Mouse (Mus musculus) left cerebral cortex, postnatal 25 days (tissue): ENCODE data around the gene Ppp1r7. TPM values are rescaled to one million over a fixed set of nuclear protein-coding genes. Genes with fewer than 3 reads are reported as not detected.

Experiments
- DNase-seq, 2 experiments: peaks; one replicate each; pipeline ENCODE4 v3.0.0; 2022; ENCODE audit warnings: low spot score in 2 of 2, mixed read lengths in 1 of 2
- intact Hi-C: fragments of 180-260 bp; cut with DNase I; formaldehyde crosslinking; loops from one replicate; pipeline ENCODE4 v1.15.1; 2025
- microRNA-seq, 2 experiments: library from miRNA; unstranded; fragments of <30 nt; microRNA quantifications; one replicate each; pipeline ENCODE4 v1.2.0; 2022
- total RNA-seq, 2 experiments: library from RNA; stranded (reverse); gene quantifications; 2 replicates each; pipeline ENCODE4 v1.2.3; 2021

Gene Ppp1r7
- total RNA-seq, 2 experiments from 2014 or later, result 81.1 to 84.7 TPM

DNA sequence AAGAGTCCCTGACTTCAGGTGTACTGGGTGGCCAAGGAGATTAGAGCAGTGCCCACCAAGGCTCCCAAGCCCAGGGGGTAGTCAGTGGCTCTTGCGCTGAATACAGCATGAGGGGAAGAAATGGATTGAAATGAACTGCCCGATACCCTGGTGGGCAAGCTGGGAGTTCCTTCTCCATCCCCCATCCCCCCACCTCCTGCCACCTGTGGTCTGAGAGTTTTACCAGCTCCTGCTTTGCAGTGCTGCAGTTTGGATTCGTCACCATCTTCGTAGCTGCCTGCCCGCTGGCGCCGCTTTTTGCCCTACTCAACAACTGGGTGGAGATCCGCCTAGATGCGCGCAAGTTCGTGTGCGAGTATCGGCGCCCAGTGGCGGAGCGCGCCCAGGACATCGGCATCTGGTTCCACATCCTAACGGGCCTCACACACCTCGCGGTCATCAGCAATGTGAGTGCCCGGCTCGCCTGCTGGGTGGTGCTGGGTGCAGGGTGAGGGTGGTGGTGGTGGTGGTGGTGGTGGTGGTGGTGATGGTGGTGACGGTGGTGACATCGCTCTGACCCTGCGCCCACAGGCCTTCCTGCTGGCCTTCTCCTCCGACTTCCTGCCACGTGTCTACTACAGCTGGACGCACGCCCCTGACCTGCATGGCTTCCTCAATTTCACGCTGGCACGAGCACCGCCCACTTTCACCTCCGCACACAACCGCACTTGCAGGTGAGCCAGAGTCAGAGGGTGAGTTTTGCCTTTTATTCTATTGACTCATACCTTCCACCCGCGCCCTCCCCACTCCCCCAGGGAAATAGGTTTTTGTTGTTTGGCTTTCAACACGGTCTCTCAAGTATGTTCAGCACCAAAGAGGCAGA is 58.8 kb downstream of the Ppp1r7 start:
- intact Hi-C loops, result no loop called here
- no peak for DNase-seq

DNA sequence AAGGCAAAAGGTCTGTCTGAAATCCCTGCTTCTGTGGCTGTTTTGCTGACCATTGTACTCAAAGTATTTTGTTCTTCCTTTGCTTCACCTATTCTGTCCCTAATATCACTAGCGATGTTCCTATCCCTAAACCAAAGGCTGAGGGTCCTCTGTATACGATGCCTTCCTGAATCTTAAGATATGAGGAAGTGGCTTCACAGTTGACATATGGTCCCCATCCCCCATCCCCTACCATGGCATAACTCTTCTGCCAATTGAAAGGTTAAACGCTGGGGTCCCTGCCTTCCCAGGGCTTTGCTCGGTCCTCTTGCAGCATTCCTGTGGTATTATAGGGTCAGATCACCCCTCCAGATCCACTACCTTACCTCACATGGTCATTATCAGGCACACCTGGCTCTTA is 60.7 kb downstream of the Ppp1r7 start:
- intact Hi-C loops, result no loop called here
- no peak for DNase-seq

Small RNA genes within 50 kb of the gene (microRNA-seq; reads per million reads assigned to microRNA genes)
- gene Mir6345 (0 reads per million in 2 experiments), gene Mir6902 (0 reads per million in 2 experiments)

Other genes starting within 250 kb of the Ppp1r7 start
- 100 to 1,000 TPM; 724 to 739 TPM for gene Kif1a, start 240.9 kb upstream of the Ppp1r7 start, total RNA-seq
- not detected for gene Agxt, start 207.6 kb upstream of the Ppp1r7 start, total RNA-seq
- gene 2310007B03Rik, start 181.9 kb upstream of the Ppp1r7 start, total RNA-seq, result not detected
- under 1 TPM; 0.07 to 0.09 TPM for gene Crocc2, start 174.1 kb upstream of the Ppp1r7 start, total RNA-seq
- 1 to 10 TPM; 6.1 to 6.9 TPM for gene Sned1, start 107.0 kb upstream of the Ppp1r7 start, total RNA-seq
- 10 to 100 TPM; 20.4 to 23.3 TPM for gene Mterf4, start 36.9 kb upstream of the Ppp1r7 start, total RNA-seq
- 1 to 10 TPM; 3.9 to 9.4 TPM for gene Pask, start 628 bp downstream of the Ppp1r7 start, total RNA-seq
- gene Ano7, start 31.1 kb downstream of the Ppp1r7 start, total RNA-seq, result under 1 TPM in 1 of 2 experiments, not detected in 1; 0.14 TPM
- 100 to 1,000 TPM; 162 to 171 TPM for gene Hdlbp, start 136.0 kb downstream of the Ppp1r7 start, total RNA-seq
- gene Farp2, start 169.2 kb downstream of the Ppp1r7 start, total RNA-seq, result 10 to 100 TPM; 10.8 to 13.3 TPM